Comparison of ENCODE assay signal across 12 mouse cellular contexts in the genomic region with DNA sequence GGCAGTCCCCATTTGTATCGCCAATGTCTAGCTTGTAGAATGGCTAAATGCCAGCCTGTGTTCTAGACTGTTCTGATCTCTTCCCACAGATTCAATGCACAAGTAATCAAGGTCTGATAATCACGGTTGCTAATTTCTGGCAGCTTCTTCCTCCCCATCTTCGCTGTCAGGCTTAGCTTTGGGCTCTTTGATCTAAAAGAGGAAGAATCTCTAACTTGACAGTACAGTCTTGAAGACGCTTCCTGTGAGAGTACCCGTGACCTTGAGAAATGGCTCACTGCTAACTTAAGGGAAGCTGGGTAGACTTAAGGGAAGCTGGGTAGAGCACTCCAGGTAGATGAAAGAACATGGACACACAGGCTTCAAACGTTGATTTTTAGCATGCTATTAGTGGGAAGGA. TPM values are rescaled to one million over a fixed set of nuclear protein-coding genes. Genes with fewer than 3 reads are reported as not detected.
DNase-seq lines count a peak whose midpoint lies in the region; ATAC-seq and TF ChIP-seq lines count a peak whose summit lies in the region.
"Had no signal": no experiment of that assay in that cellular context is flagged by ENCODE, and none has a peak within 500 bp of the region (broad histone marks: within the 10 kb centered on the region; RNA-seq: fewer than 3 reads in every experiment).

No protein-coding gene starts in this region.

- TF ChIP-seq CTCF in CH12.LX (conservative IDR thresholded peaks at IDR 0.05 in 1 of 2, IDR thresholded peaks at IDR 0.05 in 1 of 2; ENCODE audit: low read depth in 2 of 2, low read length in 2 of 2) = no peak

- no peak overlapping the region for H3K4me3 ChIP-seq in CH12.LX (replicated peaks in 1 of 3; ENCODE audit: low read depth in 2 of 3, low read length in 2 of 3, poor library complexity in 1 of 3)
- H3K4me3 ChIP-seq in hindbrain, embryonic 12.5 days = no peak overlapping the region
- H3K4me3 ChIP-seq: limb, embryonic 13.5 days had no signal

- H3K4me2 ChIP-seq in CH12.LX (ENCODE audit: insufficient read depth, low read depth, poor library complexity, severe bottlenecking) = peak overlapping the region; percentile 56; the same call in 1 of the 2 replicates
- no peak overlapping the region for H3K4me2 ChIP-seq in hindbrain, embryonic 12.5 days (replicated peaks)
- H3K4me2 ChIP-seq: limb, embryonic 13.5 days had no signal

- TF ChIP-seq RAD21 in CH12.LX (IDR thresholded peaks at IDR 0.05; ENCODE audit: low read depth, low read length) = no peak

- peaks cover 9 to 24% of the 10 kb centered on the region in 2 experiments for H3K4me1 ChIP-seq in CH12.LX (ENCODE audit: control insufficient read depth in 1 of 2, insufficient read depth in 2 of 2)
- peaks cover 16% of the 10 kb centered on the region for H3K4me1 ChIP-seq in hindbrain, embryonic 12.5 days

- H3K27me3 ChIP-seq in CH12.LX (replicated peaks) = peaks cover 32% of the 10 kb centered on the region
- H3K27me3 ChIP-seq in hindbrain, embryonic 12.5 days = peaks cover 17% of the 10 kb centered on the region

- peak; percentile 37 for DNase-seq in cerebellum, adult 9-10 months
- DNase-seq in cerebellum, adult 11 months = no peak
- DNase-seq in CH12.LX (ENCODE audit: extremely low read depth) = peak; percentile 24
- DNase-seq in testis, postnatal 14 days (ENCODE audit: low spot score) = no peak
- no peak for DNase-seq in gastrocnemius, adult 18-20 months (ENCODE audit: low spot score)
- DNase-seq: adrenal gland, adult 8-10 months had no signal

- TF ChIP-seq POLR2A in CH12.LX (IDR thresholded peaks at IDR 0.05; ENCODE audit: low read depth, low read length) = no peak

- H3K27ac ChIP-seq in CH12.LX (ENCODE audit: insufficient read depth, low read depth) = no peak overlapping the region
- no peak overlapping the region for H3K27ac ChIP-seq in hindbrain, embryonic 12.5 days
- H3K27ac ChIP-seq: hindbrain, postnatal 0 days; kidney, postnatal 0 days; limb, embryonic 13.5 days had no signal

- TF ChIP-seq EP300 in CH12.LX (IDR thresholded peaks at IDR 0.05; ENCODE audit: low read length) = no peak

- H3K79me2 ChIP-seq in CH12.LX (replicated peaks; ENCODE audit: control insufficient read depth, extremely low read depth, insufficient read depth, poor library complexity, severe bottlenecking) = peaks cover 10% of the 10 kb centered on the region

- 65% methylated on average over 6 of the region's 6 CpGs for WGBS in hindbrain, embryonic 12.5 days

- dilution Hi-C loops in CH12.LX (cut with MboI; ENCODE audit: extremely low pct_ligation_motif_present, extremely low pct_unique_long_range_greater_than_20kb, low sequenced_read_pairs) = no loop called here

- in situ Hi-C loops in CH12.LX (cut with MboI; ENCODE audit: low pct_ligation_motif_present, low pct_unique_long_range_greater_than_20kb, low sequenced_read_pairs) = loop anchor here (5.0 to 10.0 kb wide), 2 partner anchors 75 to 168 kb away; a partner anchor contains a TSS

- 0 out of 2 replicates have a peak overlapping the region, but pooled peaks have one; percentile 37 for H3K9ac ChIP-seq in CH12.LX (ENCODE audit: insufficient read depth, low read depth)
- no peak overlapping the region for H3K9ac ChIP-seq in hindbrain, embryonic 12.5 days
- H3K9ac ChIP-seq: limb, embryonic 13.5 days had no signal

- peaks cover 10 to 16% of the 10 kb centered on the region in 2 experiments for H3K36me3 ChIP-seq in CH12.LX (replicated peaks in 1 of 2; ENCODE audit: control insufficient read depth in 1 of 2, insufficient read depth in 1 of 2, low read length in 1 of 2)
- H3K36me3 ChIP-seq in hindbrain, embryonic 12.5 days = peaks cover 13% of the 10 kb centered on the region

- H3K9me3 ChIP-seq in CH12.LX (replicated peaks; ENCODE audit: low read length) = no peaks in the 10 kb centered on the region
- H3K9me3 ChIP-seq in hindbrain, embryonic 12.5 days (replicated peaks) = no peaks in the 10 kb centered on the region
- H3K9me3 ChIP-seq: limb, embryonic 13.5 days had no signal

- ATAC-seq in inflammation-experienced regulatory T-cells, adult 6 months = peak; percentile 22
- peak; percentile 44; the same call in 1 of the 2 replicates for ATAC-seq in neutrophil, adult 5-6 weeks (ENCODE audit: extremely low read depth, insufficient number of reproducible peaks, low FRiP score, poor library complexity, severe bottlenecking)
- no peak for ATAC-seq in hindbrain, embryonic 12.5 days (ENCODE audit: low FRiP score)

TF ChIP-seq in CH12.LX, 34 proteins besides CTCF, POLR2A, EP300 and RAD21:
- TF ChIP-seq CHD2 (IDR thresholded peaks at IDR 0.05; ENCODE audit: low read length) (no peak), RCOR1 (conservative IDR thresholded peaks at IDR 0.05; ENCODE audit: low read depth, low read length) (no peak), CHD1 (IDR thresholded peaks at IDR 0.05; ENCODE audit: low read depth, low read length) (no peak), NELFE (IDR thresholded peaks at IDR 0.05; ENCODE audit: low read depth, low read length) (no peak), MAX (IDR thresholded peaks at IDR 0.05; ENCODE audit: low read length) (no peak), ZNF384 (IDR thresholded peaks at IDR 0.05; ENCODE audit: low read depth, low read length) (no peak)
TF ChIP-seq in CH12.LX: peak in this region for 0.

RNA-seq across cellular contexts. Expression of a gene that starts 0.9 kb away (rescaled TPM):
- total RNA-seq in CH12.LX (2012; rRNA removed) = 33.6 and 36.6 TPM in 2 replicates
- total RNA-seq in CH12.LX (2014; rRNA removed) = 28.7 and 31.3 TPM in 2 replicates
- 27.7 and 30.9 TPM in 2 replicates for polyA plus RNA-seq in CH12.LX (2012; ENCODE audit: insufficient read length, low read depth)
- 10 to 100 TPM; 36.7 to 50.5 (median 49.6) TPM for polyA plus RNA-seq in inflammation-experienced regulatory T-cells, adult 6 months (2017; shearing (Covaris generic))
- total RNA-seq in neutrophil, adult 5-6 weeks (2017) = 17.3 and 25.8 TPM in 2 replicates
- 10 to 100 TPM; 36.3 to 36.9 TPM for total RNA-seq in gastrocnemius, adult 18-20 months (2021)
- 44.7 and 50.6 TPM in 2 replicates for polyA plus RNA-seq in hindbrain, embryonic 12.5 days (2016; fragmentation: Nextera tagmentation; extraction: Ambion mirVana)

Comparison
In these comparisons a context has a peak if more than half of its experiments do, and no peak if none do; other contexts are left out.
1. DNase-seq: peak in cerebellum, adult 9-10 months (single experiment) and CH12.LX (single experiment); none in cerebellum, adult 11 months (single experiment), testis, postnatal 14 days (single experiment) and gastrocnemius, adult 18-20 months (single experiment).